Mouse (Mus musculus): ENCODE results near the gene Acot4. TPM values are rescaled to one million over a fixed set of nuclear protein-coding genes. Genes with fewer than 3 reads are reported as not detected.
"Not testable (repeated sequence)": the region's sequence is repeated elsewhere in the genome, so short reads cannot be mapped to it uniquely, and the experiment has no call there.

The Acot4 gene
- polyA plus RNA-seq, 1 experiment from 2014 or later: 0.66 TPM

DNA sequence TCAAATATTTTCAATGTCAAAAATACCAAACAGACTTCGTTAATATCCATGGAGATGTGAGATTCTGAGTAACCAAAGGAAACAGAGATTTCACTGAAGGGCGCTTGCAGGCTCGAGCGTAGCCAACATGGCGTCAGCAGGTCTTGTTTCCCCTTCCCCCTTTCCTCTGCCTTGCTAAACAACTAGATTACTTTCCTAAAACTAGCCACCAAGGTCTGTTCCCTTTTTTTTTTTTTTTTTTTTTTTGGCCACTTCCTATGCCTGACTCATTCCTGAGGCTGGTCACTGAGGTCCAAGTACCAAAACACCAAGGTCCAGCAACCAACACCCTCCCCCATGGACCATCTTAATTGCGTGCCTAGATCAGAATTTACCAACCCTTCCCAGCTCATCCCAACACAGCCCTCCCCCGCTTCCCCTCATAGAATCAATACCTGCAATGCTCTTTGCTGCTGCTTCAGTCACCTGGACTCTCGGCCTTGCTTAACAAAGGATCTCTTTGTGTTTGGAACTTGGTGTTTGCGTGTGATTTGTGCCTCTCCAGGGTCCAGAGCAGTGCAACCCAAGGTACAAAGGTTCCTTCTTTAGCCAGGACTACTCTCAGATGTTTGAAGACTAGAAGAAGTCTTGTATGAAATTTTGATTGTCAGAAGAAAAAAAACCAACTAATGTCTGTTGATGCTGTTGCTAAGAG is 15.0 kb upstream of the Acot4 start:
- Histone ChIP-seq H3K9ac (ENCODE audit: low read length) (no peak overlapping the region), H3K4me2 (ENCODE audit: low read depth, low read length) (no peak overlapping the region), H3K9me3 (replicated peaks; ENCODE audit: control insufficient read depth, low read length) (no peaks in the 10 kb centered on the region), H3K27ac (ENCODE audit: low read length) (no peak overlapping the region), H3K27me3 (ENCODE audit: control insufficient read depth, insufficient read depth, low read length) (no peaks in the 10 kb centered on the region), H3K36me3 (ENCODE audit: control insufficient read depth, insufficient read depth) (no peaks in the 10 kb centered on the region), H3K4me1 (ENCODE audit: control insufficient read depth, insufficient read depth, low read length) (peaks cover 9% of the 10 kb centered on the region), H3K4me3 (ENCODE audit: low read length) (no peak overlapping the region)
- whole genome bisulfite sequencing: 81% methylated on average over 9 of the region's 9 CpGs
- no peak for ATAC-seq (replicated peaks; ENCODE audit: extremely low read depth, insufficient read depth, low FRiP score)

- no peaks in the 10 kb centered on the region for H3K36me3 ChIP-seq (ENCODE audit: control insufficient read depth, insufficient read depth)
- 79% methylated on average over 7 of the region's 7 CpGs for WGBS
- H3K4me2 ChIP-seq (ENCODE audit: low read depth, low read length): no peak overlapping the region
- ATAC-seq (replicated peaks; ENCODE audit: extremely low read depth, insufficient read depth, low FRiP score): no peak
- no peak overlapping the region for H3K27ac ChIP-seq (ENCODE audit: low read length)
- peaks cover 5% of the 10 kb centered on the region; the same call in 1 of the 2 replicates for H3K4me1 ChIP-seq (ENCODE audit: control insufficient read depth, insufficient read depth, low read length)
- H3K4me3 ChIP-seq (ENCODE audit: low read length): no peak overlapping the region
- no peaks in the 10 kb centered on the region for H3K27me3 ChIP-seq (ENCODE audit: control insufficient read depth, insufficient read depth, low read length)
- H3K9me3 ChIP-seq (replicated peaks; ENCODE audit: control insufficient read depth, low read length): no peaks in the 10 kb centered on the region
- H3K9ac ChIP-seq (ENCODE audit: low read length): no peak overlapping the region
These were observed 12.3 kb upstream of the Acot4 start for GRCm38 (mm10) chr12:84025888-84026287.

- not testable (repeated sequence) for H3K4me1 ChIP-seq (ENCODE audit: control insufficient read depth, insufficient read depth, low read length)
These were observed 9.9 kb upstream of the Acot4 start for GRCm38 (mm10) chr12:84028328-84028727.

DNA sequence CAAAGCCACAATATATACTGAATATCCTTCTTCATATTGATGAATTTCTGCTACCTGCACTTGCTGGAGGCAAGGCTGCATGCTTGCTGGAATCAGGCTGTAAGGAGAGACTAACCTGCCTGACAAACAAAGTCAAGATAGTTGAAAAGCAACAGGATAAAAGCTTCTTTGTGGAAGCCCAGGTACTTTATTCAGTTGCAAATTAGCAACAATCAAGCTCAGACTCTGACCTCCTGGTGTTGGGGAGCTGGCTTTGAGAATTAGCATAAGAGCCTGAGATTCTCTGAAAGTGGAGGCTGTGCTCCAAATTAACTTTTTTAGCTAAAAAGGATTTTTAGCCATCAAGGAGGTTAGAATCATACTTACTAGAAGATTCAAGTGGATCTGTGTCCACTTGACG is 9.1 kb upstream of the Acot4 start:
- H3K9ac ChIP-seq (ENCODE audit: low read length); H3K27ac ChIP-seq (ENCODE audit: low read length); H3K4me2 ChIP-seq (ENCODE audit: low read depth, low read length); H3K27me3 ChIP-seq (ENCODE audit: control insufficient read depth, insufficient read depth, low read length); H3K36me3 ChIP-seq (ENCODE audit: control insufficient read depth, insufficient read depth); H3K4me3 ChIP-seq (ENCODE audit: low read length); H3K4me1 ChIP-seq (ENCODE audit: control insufficient read depth, insufficient read depth, low read length); ATAC-seq (replicated peaks; ENCODE audit: extremely low read depth, insufficient read depth, low FRiP score); H3K9me3 ChIP-seq (replicated peaks; ENCODE audit: control insufficient read depth, low read length): not testable (repeated sequence)
- WGBS: 90% methylated on average over 1 of the region's 1 CpGs

More at GRCm38 (mm10) chr12:84028328-84028727, 9.9 kb upstream of the Acot4 start:
- H3K4me2 ChIP-seq (ENCODE audit: low read depth, low read length); H3K27me3 ChIP-seq (ENCODE audit: control insufficient read depth, insufficient read depth, low read length); H3K4me3 ChIP-seq (ENCODE audit: low read length); H3K36me3 ChIP-seq (ENCODE audit: control insufficient read depth, insufficient read depth); H3K27ac ChIP-seq (ENCODE audit: low read length); ATAC-seq (replicated peaks; ENCODE audit: extremely low read depth, insufficient read depth, low FRiP score); H3K9me3 ChIP-seq (replicated peaks; ENCODE audit: control insufficient read depth, low read length); H3K9ac ChIP-seq (ENCODE audit: low read length): not testable (repeated sequence)
- WGBS: 64% methylated on average over 3 of the region's 3 CpGs

DNA sequence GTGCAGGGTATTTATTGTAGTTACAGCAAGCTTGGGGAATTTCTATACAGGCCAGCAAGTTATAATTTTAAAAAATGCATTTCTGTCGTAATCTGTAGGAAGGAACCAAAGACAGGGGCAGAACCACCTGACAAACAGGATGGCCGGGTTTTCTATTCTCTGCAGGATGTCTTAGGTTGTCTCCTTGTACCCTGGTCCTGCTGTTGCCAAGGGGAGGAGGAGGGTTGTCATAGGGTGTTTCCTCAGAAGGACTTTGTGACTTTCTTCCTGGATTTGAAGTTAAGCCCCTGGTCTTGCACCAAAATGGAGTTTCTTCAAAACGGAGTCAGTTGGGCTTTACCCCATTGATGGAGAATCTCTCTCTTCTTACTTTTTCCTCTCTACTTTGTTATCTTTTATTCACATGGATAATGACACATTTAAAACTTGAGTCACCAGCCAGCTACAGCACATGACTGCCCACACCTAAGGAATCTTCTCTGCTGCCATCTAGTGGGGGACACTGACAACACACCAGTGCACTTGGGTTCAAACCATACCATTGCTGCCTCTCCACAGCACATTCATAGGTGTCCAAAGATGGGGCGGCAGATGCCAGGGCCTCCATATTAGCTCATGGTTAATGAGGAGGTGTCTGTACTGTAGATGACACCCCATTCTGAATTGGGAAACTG is 7.4 kb upstream of the Acot4 start:
- H3K27ac ChIP-seq (ENCODE audit: low read length): no peak overlapping the region
- H3K36me3 ChIP-seq (ENCODE audit: control insufficient read depth, insufficient read depth): no peaks in the 10 kb centered on the region
- no peaks in the 10 kb centered on the region for H3K9me3 ChIP-seq (replicated peaks; ENCODE audit: control insufficient read depth, low read length)
- H3K4me3 ChIP-seq (ENCODE audit: low read length): no peak overlapping the region
- no peak overlapping the region for H3K4me2 ChIP-seq (ENCODE audit: low read depth, low read length)
- 0 out of 2 replicates have a peak, but pooled peaks have one; percentile 63 for ATAC-seq (replicated peaks; ENCODE audit: extremely low read depth, insufficient read depth, low FRiP score)
- H3K4me1 ChIP-seq (ENCODE audit: control insufficient read depth, insufficient read depth, low read length): no peaks in the 10 kb centered on the region
- H3K27me3 ChIP-seq (ENCODE audit: control insufficient read depth, insufficient read depth, low read length): no peaks in the 10 kb centered on the region
- 54% methylated on average over 4 of the region's 4 CpGs for WGBS
- no peak overlapping the region for H3K9ac ChIP-seq (ENCODE audit: low read length)

DNA sequence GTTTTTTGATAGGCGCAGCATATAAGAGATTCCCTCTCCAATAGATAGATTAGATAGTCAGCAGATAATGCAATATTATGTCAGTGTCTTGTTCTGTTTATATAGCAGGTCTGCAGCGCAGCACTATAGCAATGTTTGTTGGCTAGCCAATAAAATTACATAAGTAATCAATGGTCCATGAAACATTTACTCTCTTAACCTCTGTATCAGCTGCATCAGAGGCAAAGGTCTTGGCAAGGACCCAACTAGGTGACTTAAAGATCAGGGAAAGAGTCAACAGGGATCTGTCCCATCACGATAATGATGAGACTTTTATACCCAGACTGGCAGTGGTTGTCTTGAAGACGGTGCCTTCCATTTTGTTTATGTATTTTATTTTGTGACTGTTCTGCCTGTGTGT is 5.3 kb upstream of the Acot4 start:
- Histone ChIP-seq H3K9ac (ENCODE audit: low read length) (no peak overlapping the region), H3K4me2 (ENCODE audit: low read depth, low read length) (no peak overlapping the region), H3K27ac (ENCODE audit: low read length) (no peak overlapping the region), H3K4me1 (ENCODE audit: control insufficient read depth, insufficient read depth, low read length) (no peaks in the 10 kb centered on the region), H3K27me3 (ENCODE audit: control insufficient read depth, insufficient read depth, low read length) (no peaks in the 10 kb centered on the region), H3K9me3 (replicated peaks; ENCODE audit: control insufficient read depth, low read length) (no peaks in the 10 kb centered on the region), H3K36me3 (ENCODE audit: control insufficient read depth, insufficient read depth) (no peaks in the 10 kb centered on the region), H3K4me3 (ENCODE audit: low read length) (no peak overlapping the region)
- 90% methylated on average over 4 of the region's 4 CpGs for WGBS
- ATAC-seq (replicated peaks; ENCODE audit: extremely low read depth, insufficient read depth, low FRiP score): no peak

DNA sequence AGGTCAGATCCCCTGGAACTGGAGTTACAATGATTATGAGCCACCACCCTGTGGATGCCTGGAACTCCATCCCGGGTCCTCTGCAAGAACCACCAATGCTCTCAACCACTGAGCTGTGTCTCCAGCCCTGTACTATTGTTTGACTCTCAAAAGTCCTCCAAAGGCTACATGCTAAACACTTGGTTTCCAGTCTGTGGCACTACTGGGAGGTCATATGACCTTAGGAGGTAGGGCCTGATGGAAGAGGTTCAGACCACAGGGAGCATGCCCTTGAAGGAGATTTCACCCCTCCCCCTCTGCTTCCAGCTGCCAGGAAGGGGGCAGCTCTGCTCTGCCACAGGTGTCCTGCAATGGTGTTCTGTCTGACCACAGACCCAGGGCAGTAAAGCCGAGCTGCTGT is 4.9 kb upstream of the Acot4 start:
- WGBS: 71% methylated on average over 2 of the region's 2 CpGs
- H3K9ac ChIP-seq (ENCODE audit: low read length); H3K36me3 ChIP-seq (ENCODE audit: control insufficient read depth, insufficient read depth); H3K27me3 ChIP-seq (ENCODE audit: control insufficient read depth, insufficient read depth, low read length); H3K27ac ChIP-seq (ENCODE audit: low read length); H3K4me1 ChIP-seq (ENCODE audit: control insufficient read depth, insufficient read depth, low read length); H3K9me3 ChIP-seq (replicated peaks; ENCODE audit: control insufficient read depth, low read length); H3K4me2 ChIP-seq (ENCODE audit: low read depth, low read length); H3K4me3 ChIP-seq (ENCODE audit: low read length); ATAC-seq (replicated peaks; ENCODE audit: extremely low read depth, insufficient read depth, low FRiP score): not testable (repeated sequence)

DNA sequence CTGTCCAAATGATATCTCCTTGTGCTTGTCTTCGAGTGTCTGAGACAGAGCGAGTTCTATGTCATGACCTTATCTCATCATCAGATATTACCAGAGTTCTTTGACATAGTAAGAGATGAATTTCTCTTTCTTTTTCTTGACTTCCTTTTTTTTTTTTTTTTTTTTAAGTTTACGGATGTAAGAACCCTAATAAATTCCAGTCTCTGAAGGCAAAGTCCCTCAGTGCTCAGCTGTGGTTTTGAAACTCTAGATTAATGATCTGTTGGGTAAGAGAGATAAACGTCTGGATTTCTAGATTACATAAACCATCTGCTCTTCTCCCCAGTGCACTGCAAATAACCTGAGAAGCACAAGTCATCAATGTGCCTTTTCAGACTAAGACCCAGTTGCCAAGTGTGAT is 4.1 kb upstream of the Acot4 start:
- no peak overlapping the region for H3K4me3 ChIP-seq (ENCODE audit: low read length)
- no peaks in the 10 kb centered on the region for H3K36me3 ChIP-seq (ENCODE audit: control insufficient read depth, insufficient read depth)
- ATAC-seq (replicated peaks; ENCODE audit: extremely low read depth, insufficient read depth, low FRiP score): no peak
- H3K27me3 ChIP-seq (ENCODE audit: control insufficient read depth, insufficient read depth, low read length): no peaks in the 10 kb centered on the region
- 54% methylated on average over 4 of the region's 4 CpGs for WGBS
- H3K9ac ChIP-seq (ENCODE audit: low read length): no peak overlapping the region
- no peak overlapping the region for H3K27ac ChIP-seq (ENCODE audit: low read length)
- H3K4me1 ChIP-seq (ENCODE audit: control insufficient read depth, insufficient read depth, low read length): no peaks in the 10 kb centered on the region; the same call in 1 of the 2 replicates
- H3K9me3 ChIP-seq (replicated peaks; ENCODE audit: control insufficient read depth, low read length): no peaks in the 10 kb centered on the region
- no peak overlapping the region for H3K4me2 ChIP-seq (ENCODE audit: low read depth, low read length)

GRCm38 (mm10) chr12:84038691-84039111 is 522 bp downstream of the Acot4 start, which contains the start of gene Gm49366:
Gene Gm49366 (plus strand): TSS chr12:84038935.
- not testable (repeated sequence) for H3K27me3 ChIP-seq (ENCODE audit: control insufficient read depth, insufficient read depth, low read length); H3K9me3 ChIP-seq (replicated peaks; ENCODE audit: control insufficient read depth, low read length); H3K36me3 ChIP-seq (ENCODE audit: control insufficient read depth, insufficient read depth); ATAC-seq (replicated peaks; ENCODE audit: extremely low read depth, insufficient read depth, low FRiP score); H3K27ac ChIP-seq (ENCODE audit: low read length); H3K4me1 ChIP-seq (ENCODE audit: control insufficient read depth, insufficient read depth, low read length)
- 3% methylated on average over 39 of the region's 39 CpGs for WGBS
- H3K9ac ChIP-seq (ENCODE audit: low read length): peak within 1 kb of the TSS; percentile 73
- peak within 1 kb of the TSS; percentile 56 for H3K4me3 ChIP-seq (ENCODE audit: low read length)
- H3K4me2 ChIP-seq (ENCODE audit: low read depth, low read length): peak within 1 kb of the TSS; percentile 76
